8 mouse cellular contexts compared by ENCODE assay signal in genomic region chr16:11203600-11204390, GRCm38 (mm10). TPM values are rescaled to one million over a fixed set of nuclear protein-coding genes. Genes with fewer than 3 reads are reported as not detected.
DNase-seq lines count a peak whose midpoint lies in the region; TF ChIP-seq lines count a peak whose summit lies in the region.

No protein-coding gene starts in this region.

- no peak for DNase-seq in left cerebral cortex, adult 2 months (ENCODE audit: extremely low spot score in 1 of 2, low spot score in 2 of 2)
- DNase-seq in left cerebral cortex, adult 11 months (ENCODE audit: low spot score): no peak
- no peak for DNase-seq in hindbrain, embryonic 10.5 days (ENCODE audit: low spot score)
- no peak for DNase-seq in midbrain, embryonic 10.5 days (ENCODE audit: low spot score)
- no peak for DNase-seq in frontal cortex, postnatal 10 days (ENCODE audit: low spot score in 2 of 2)
- no peak for DNase-seq in gastrocnemius, adult 8-10 months (ENCODE audit: low spot score in 2 of 2)
- DNase-seq in adipocyte (ENCODE audit: low spot score): no peak

- 1% methylated on average over 24 of the region's 24 CpGs for WGBS in bone marrow, adult 2 months
- WGBS in hindbrain, embryonic 10.5 days: 12% methylated on average over 24 of the region's 24 CpGs
- 9% methylated on average over 24 of the region's 24 CpGs for WGBS in midbrain, embryonic 10.5 days

- peak overlapping the region; percentile 65 for H3K4me3 ChIP-seq in left cerebral cortex, adult 2 months
- peak overlapping the region; percentile 94 for H3K4me3 ChIP-seq in bone marrow, adult 2 months (replicated peaks; ENCODE audit: control insufficient read depth, low read depth, low read length)
- peak overlapping the region; percentile 76 for H3K4me3 ChIP-seq in hindbrain, embryonic 10.5 days
- peak overlapping the region; percentile 71 for H3K4me3 ChIP-seq in midbrain, embryonic 10.5 days

- TF ChIP-seq POLR2A in bone marrow, adult 2 months (IDR thresholded peaks at IDR 0.05; ENCODE audit: borderline replicate concordance, control insufficient read depth, low read depth, low read length): no peak

- no peaks in the 10 kb centered on the region; the same call in 1 of the 2 replicates for H3K4me1 ChIP-seq in bone marrow, adult 2 months (ENCODE audit: control insufficient read depth, insufficient read depth, low read length)
- peaks cover 27% of the 10 kb centered on the region for H3K4me1 ChIP-seq in hindbrain, embryonic 10.5 days (replicated peaks)
- peaks cover 28% of the 10 kb centered on the region for H3K4me1 ChIP-seq in midbrain, embryonic 10.5 days

- H3K9me3 ChIP-seq in hindbrain, embryonic 10.5 days: no peaks in the 10 kb centered on the region
- no peaks in the 10 kb centered on the region for H3K9me3 ChIP-seq in midbrain, embryonic 10.5 days (replicated peaks)

- H3K27me3 ChIP-seq in hindbrain, embryonic 10.5 days (ENCODE audit: insufficient read depth, poor library complexity, severe bottlenecking): no peaks in the 10 kb centered on the region
- no peaks in the 10 kb centered on the region for H3K27me3 ChIP-seq in midbrain, embryonic 10.5 days (ENCODE audit: low read depth, poor library complexity, severe bottlenecking)

- peak overlapping the region; percentile 51; the same call in 1 of the 2 replicates for H3K27ac ChIP-seq in left cerebral cortex, adult 2 months
- peak overlapping the region; percentile 60 for H3K27ac ChIP-seq in bone marrow, adult 2 months (ENCODE audit: control insufficient read depth, insufficient read depth, low read depth, low read length, poor library complexity)
- peak overlapping the region; percentile 95 for H3K27ac ChIP-seq in hindbrain, embryonic 10.5 days
- H3K27ac ChIP-seq in midbrain, embryonic 10.5 days (replicated peaks): peak overlapping the region; percentile 93

- H3K36me3 ChIP-seq in hindbrain, embryonic 10.5 days: peaks cover 63% of the 10 kb centered on the region
- H3K36me3 ChIP-seq in midbrain, embryonic 10.5 days: peaks cover 66% of the 10 kb centered on the region

- TF ChIP-seq CTCF in left cerebral cortex, adult 2 months (IDR thresholded peaks at IDR 0.05): no peak
- no peak for TF ChIP-seq CTCF in bone marrow, adult 2 months (IDR thresholded peaks at IDR 0.05; ENCODE audit: control insufficient read depth, insufficient read depth, low read length)

- intact Hi-C loops in left cerebral cortex, adult 2 months (cut with DNase I): loop anchor here (1.0 to 2.0 kb wide), 3 partner anchors 27 to 119 kb away; partner anchors contain the start of genes Gspt1, Snx29 and Zc3h7a

RNA-seq across cellular contexts. Expression of gene Rsl1d1, which starts 0.7 kb away (rescaled TPM):
- total RNA-seq in left cerebral cortex, adult 2 months (2021): 10 to 100 TPM; 46.3 to 50.1 TPM
- polyA plus RNA-seq in bone marrow, adult 2 months (2011; ENCODE audit: insufficient read depth, insufficient read length, low replicate concordance, missing spikeins): 46.6 and 76.4 TPM in 2 replicates
- polyA plus RNA-seq in hindbrain, embryonic 10.5 days (2016; fragmentation: Nextera tagmentation; extraction: Ambion mirVana): 212 and 259 TPM in 2 replicates
- 248 and 283 TPM in 2 replicates for polyA plus RNA-seq in midbrain, embryonic 10.5 days (2016; fragmentation: Nextera tagmentation; extraction: Ambion mirVana)
- total RNA-seq in gastrocnemius, adult 8-10 months (2022): 10 to 100 TPM; 41.0 to 47.7 (median 42.4) TPM

RNA-seq across cellular contexts. Expression of gene Zc3h7a, which starts 27.6 kb away (rescaled TPM):
- total RNA-seq in left cerebral cortex, adult 2 months (2021): 10 to 100 TPM; 68.5 to 76.4 TPM
- polyA plus RNA-seq in bone marrow, adult 2 months (2011; ENCODE audit: insufficient read depth, insufficient read length, low replicate concordance, missing spikeins): 103 and 128 TPM in 2 replicates
- polyA plus RNA-seq in hindbrain, embryonic 10.5 days (2016; fragmentation: Nextera tagmentation; extraction: Ambion mirVana): 85.7 and 89.3 TPM in 2 replicates
- polyA plus RNA-seq in midbrain, embryonic 10.5 days (2016; fragmentation: Nextera tagmentation; extraction: Ambion mirVana): 75.8 and 88.2 TPM in 2 replicates
- 10 to 100 TPM in 3 of 4 experiments, 1 to 10 TPM in 1; 9.7 to 15.8 (median 13.5) TPM for total RNA-seq in gastrocnemius, adult 8-10 months (2022)

RNA-seq across cellular contexts. Expression of gene Gspt1, which starts 50.3 kb away (rescaled TPM):
- total RNA-seq in left cerebral cortex, adult 2 months (2021): 10 to 100 TPM; 79.7 to 85.5 TPM
- polyA plus RNA-seq in bone marrow, adult 2 months (2011; ENCODE audit: insufficient read depth, insufficient read length, low replicate concordance, missing spikeins): 51.0 and 78.9 TPM in 2 replicates
- 70.6 and 83.2 TPM in 2 replicates for polyA plus RNA-seq in hindbrain, embryonic 10.5 days (2016; fragmentation: Nextera tagmentation; extraction: Ambion mirVana)
- polyA plus RNA-seq in midbrain, embryonic 10.5 days (2016; fragmentation: Nextera tagmentation; extraction: Ambion mirVana): 76.6 and 83.6 TPM in 2 replicates
- total RNA-seq in gastrocnemius, adult 8-10 months (2022): 10 to 100 TPM; 54.6 to 58.0 (median 56.7) TPM
